Mouse (Mus musculus): ENCODE data around the gene Btn1a1. TPM values are rescaled to one million over a fixed set of nuclear protein-coding genes. Genes with fewer than 3 reads are reported as not detected.

Btn1a1 gene
- polyA plus RNA-seq, 1 experiment from 2014 or later, result 0.12 TPM

- H3K4me1 ChIP-seq, result peaks cover 53% of the 10 kb centered on the region
- H3K36me3 ChIP-seq (replicated peaks), result no peaks in the 10 kb centered on the region
- 2% methylated on average over 7 of the region's 7 CpGs for WGBS
- H3K4me3 ChIP-seq, result peak overlapping the region; percentile 56
- H3K27me3 ChIP-seq (replicated peaks; ENCODE audit: low read depth, poor library complexity, severe bottlenecking), result no peaks in the 10 kb centered on the region
- no peak overlapping the region for H3K27ac ChIP-seq (replicated peaks)
- DNase-seq (ENCODE audit: low spot score), result peak; percentile 19
- no peaks in the 10 kb centered on the region for H3K9me3 ChIP-seq
Observed at GRCm38 (mm10) chr13:23499943-23500342, 34.2 kb upstream of the Btn1a1 start.

GRCm38 (mm10) chr13:23498653-23499052 is 33.0 kb upstream of the Btn1a1 start:
- DNase-seq (ENCODE audit: low spot score), result peak; percentile 68
- no peaks in the 10 kb centered on the region for H3K27me3 ChIP-seq (replicated peaks; ENCODE audit: low read depth, poor library complexity, severe bottlenecking)
- 3% methylated on average over 10 of the region's 10 CpGs for WGBS
- H3K27ac ChIP-seq (replicated peaks), result peak overlapping the region; percentile 44
- no peaks in the 10 kb centered on the region for H3K36me3 ChIP-seq (replicated peaks)
- peak overlapping the region; percentile 56 for H3K4me3 ChIP-seq
- no peaks in the 10 kb centered on the region for H3K9me3 ChIP-seq
- H3K4me1 ChIP-seq, result peaks cover 45% of the 10 kb centered on the region

- H3K27ac ChIP-seq (replicated peaks), result no peak overlapping the region
- no peaks in the 10 kb centered on the region for H3K36me3 ChIP-seq (replicated peaks)
- H3K9me3 ChIP-seq, result no peaks in the 10 kb centered on the region
- peaks cover 2% of the 10 kb centered on the region for H3K27me3 ChIP-seq (replicated peaks; ENCODE audit: low read depth, poor library complexity, severe bottlenecking)
- peak overlapping the region; percentile 56 for H3K4me3 ChIP-seq
- under 1% methylated on average over 19 of the region's 19 CpGs for WGBS
- peaks cover 41% of the 10 kb centered on the region for H3K4me1 ChIP-seq
- DNase-seq (ENCODE audit: low spot score), result peak; percentile 76
Observed at GRCm38 (mm10) chr13:23497656-23498321, 32.1 kb upstream of the Btn1a1 start.

- DNase-seq (ENCODE audit: low spot score), result no peak
- WGBS, result 73% methylated on average over 6 of the region's 6 CpGs
- peaks cover 8% of the 10 kb centered on the region for H3K27me3 ChIP-seq (replicated peaks; ENCODE audit: low read depth, poor library complexity, severe bottlenecking)
- H3K36me3 ChIP-seq (replicated peaks), result no peaks in the 10 kb centered on the region
- H3K9me3 ChIP-seq, result no peaks in the 10 kb centered on the region
- H3K4me3 ChIP-seq, result no peak overlapping the region
- no peak overlapping the region for H3K27ac ChIP-seq (replicated peaks)
- H3K4me1 ChIP-seq, result peaks cover 32% of the 10 kb centered on the region
Observed at GRCm38 (mm10) chr13:23495526-23495925, 29.8 kb upstream of the Btn1a1 start.

GRCm38 (mm10) chr13:23491990-23492389 is 26.3 kb upstream of the Btn1a1 start:
- H3K36me3 ChIP-seq (replicated peaks), result no peaks in the 10 kb centered on the region
- peaks cover 16% of the 10 kb centered on the region for H3K27me3 ChIP-seq (replicated peaks; ENCODE audit: low read depth, poor library complexity, severe bottlenecking)
- DNase-seq (ENCODE audit: low spot score), result no peak
- H3K4me3 ChIP-seq, result peak overlapping the region; percentile 51
- WGBS, result 6% methylated on average over 14 of the region's 14 CpGs
- H3K4me1 ChIP-seq, result peaks cover 19% of the 10 kb centered on the region
- no peak overlapping the region for H3K27ac ChIP-seq (replicated peaks)
- no peaks in the 10 kb centered on the region for H3K9me3 ChIP-seq

- no peaks in the 10 kb centered on the region for H3K9me3 ChIP-seq
- H3K4me3 ChIP-seq, result no peak overlapping the region
- H3K27me3 ChIP-seq (replicated peaks; ENCODE audit: low read depth, poor library complexity, severe bottlenecking), result peaks cover 16% of the 10 kb centered on the region
- 14% methylated on average over 1 of the region's 1 CpGs for WGBS
- H3K27ac ChIP-seq (replicated peaks), result no peak overlapping the region
- H3K36me3 ChIP-seq (replicated peaks), result no peaks in the 10 kb centered on the region
- peaks cover 18% of the 10 kb centered on the region for H3K4me1 ChIP-seq
- no peak for DNase-seq (ENCODE audit: low spot score)
Observed at GRCm38 (mm10) chr13:23491263-23491662, 25.6 kb upstream of the Btn1a1 start.

- H3K27ac ChIP-seq (replicated peaks), result no peak overlapping the region
- peaks cover 18% of the 10 kb centered on the region for H3K4me1 ChIP-seq
- no peaks in the 10 kb centered on the region for H3K36me3 ChIP-seq (replicated peaks)
- H3K27me3 ChIP-seq (replicated peaks; ENCODE audit: low read depth, poor library complexity, severe bottlenecking), result peaks cover 16% of the 10 kb centered on the region
- WGBS, result 69% methylated on average over 1 of the region's 1 CpGs
- H3K9me3 ChIP-seq, result no peaks in the 10 kb centered on the region
- no peak overlapping the region for H3K4me3 ChIP-seq
- DNase-seq (ENCODE audit: low spot score), result no peak
Observed at GRCm38 (mm10) chr13:23490863-23491262, 25.2 kb upstream of the Btn1a1 start.

- H3K36me3 ChIP-seq (replicated peaks), result no peaks in the 10 kb centered on the region
- peaks cover 16% of the 10 kb centered on the region for H3K27me3 ChIP-seq (replicated peaks; ENCODE audit: low read depth, poor library complexity, severe bottlenecking)
- peak within 1 kb of the TSS; percentile 59 for H3K4me3 ChIP-seq
- peak; percentile 79 for DNase-seq (ENCODE audit: low spot score)
- peaks cover 25% of the 10 kb centered on the region for H3K4me1 ChIP-seq
- peak within 1 kb of the TSS; percentile 72 for H3K27ac ChIP-seq (replicated peaks)
- no peaks in the 10 kb centered on the region for H3K9me3 ChIP-seq
- WGBS, result 5% methylated on average over 14 of the region's 14 CpGs
Observed at GRCm38 (mm10) chr13:23488400-23489322, 23.0 kb upstream of the Btn1a1 start, which contains the start of gene Btn2a2. Btn2a2 (minus strand) TSS chr13:23488857.

GRCm38 (mm10) chr13:23485271-23485670 is 19.6 kb upstream of the Btn1a1 start:
- DNase-seq (ENCODE audit: low spot score), result no peak
- Histone ChIP-seq H3K27me3 (replicated peaks; ENCODE audit: low read depth, poor library complexity, severe bottlenecking) (0 out of 2 replicates have a peak, but pooled peaks cover 8% of the 10 kb centered on the region), H3K9me3 (no peaks in the 10 kb centered on the region), H3K4me3 (no peak overlapping the region), H3K36me3 (replicated peaks) (no peaks in the 10 kb centered on the region), H3K27ac (replicated peaks) (no peak overlapping the region), H3K4me1 (peaks cover 21% of the 10 kb centered on the region)
- 46% methylated on average over 5 of the region's 5 CpGs for WGBS

- Histone ChIP-seq H3K36me3 (replicated peaks) (no peaks in the 10 kb centered on the region), H3K27ac (replicated peaks) (no peak overlapping the region), H3K4me1 (peaks cover 13% of the 10 kb centered on the region), H3K4me3 (no peak overlapping the region), H3K27me3 (replicated peaks; ENCODE audit: low read depth, poor library complexity, severe bottlenecking) (0 out of 2 replicates have a peak, but pooled peaks cover 7% of the 10 kb centered on the region), H3K9me3 (no peaks in the 10 kb centered on the region)
- DNase-seq (ENCODE audit: low spot score), result no peak
- 94% methylated on average over 2 of the region's 2 CpGs for WGBS
Observed at GRCm38 (mm10) chr13:23483153-23483552, 17.5 kb upstream of the Btn1a1 start.

GRCm38 (mm10) chr13:23475658-23476057 is 10.0 kb upstream of the Btn1a1 start:
- Histone ChIP-seq H3K27ac (replicated peaks) (peak overlapping the region; percentile 78), H3K27me3 (replicated peaks; ENCODE audit: low read depth, poor library complexity, severe bottlenecking) (no peaks in the 10 kb centered on the region), H3K9me3 (no peaks in the 10 kb centered on the region), H3K4me1 (peaks cover 6% of the 10 kb centered on the region), H3K4me3 (0 out of 2 replicates have a peak overlapping the region, but pooled peaks have one; percentile 23), H3K36me3 (replicated peaks) (no peaks in the 10 kb centered on the region)
- peak; percentile 29 for DNase-seq (ENCODE audit: low spot score)
- WGBS, result 24% methylated on average over 2 of the region's 2 CpGs

GRCm38 (mm10) chr13:23466911-23467310 is 1.2 kb upstream of the Btn1a1 start:
- WGBS, result under 1% methylated on average over 9 of the region's 9 CpGs
- peak; percentile 86 for DNase-seq (ENCODE audit: low spot score)
- Histone ChIP-seq H3K9me3 (no peaks in the 10 kb centered on the region), H3K27ac (replicated peaks) (no peak overlapping the region), H3K4me3 (peak overlapping the region; percentile 69; the same call in 1 of the 2 replicates), H3K36me3 (replicated peaks) (no peaks in the 10 kb centered on the region), H3K27me3 (replicated peaks; ENCODE audit: low read depth, poor library complexity, severe bottlenecking) (peaks cover 16% of the 10 kb centered on the region), H3K4me1 (peaks cover 23% of the 10 kb centered on the region)

All from embryonic facial prominence, embryonic 10.5 days (tissue).